8 mouse cellular contexts compared by ENCODE assay signal in the genomic region with DNA sequence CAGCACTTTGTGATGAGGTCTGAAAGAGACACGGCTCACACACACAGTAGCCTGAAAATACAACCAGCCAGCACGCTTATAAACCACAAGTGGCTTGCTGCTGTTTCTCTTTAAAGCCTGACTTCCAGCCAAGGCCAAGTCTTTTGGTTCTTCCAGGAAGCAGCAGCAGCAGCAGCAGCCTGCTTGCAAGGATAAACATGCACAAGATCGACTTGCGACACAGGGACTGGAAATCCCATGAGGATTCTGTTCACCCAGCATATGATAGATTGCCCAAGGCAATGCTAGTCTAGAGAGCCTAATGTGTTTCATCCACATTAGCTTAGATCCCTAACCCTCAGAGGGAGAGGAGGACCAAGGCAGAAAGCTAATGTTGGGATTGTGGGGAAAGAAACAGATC. TPM values are rescaled to one million over a fixed set of nuclear protein-coding genes. Genes with fewer than 3 reads are reported as not detected.
DNase-seq lines count a peak whose midpoint lies in the region; ATAC-seq lines count a peak whose summit lies in the region.

No protein-coding gene starts in this region.

- peak overlapping the region; percentile 31 for H3K9ac ChIP-seq in forebrain, embryonic 13.5 days
- 0 out of 2 replicates have a peak overlapping the region, but pooled peaks have one; percentile 0 for H3K9ac ChIP-seq in hindbrain, embryonic 16.5 days (ENCODE audit: low read depth, low read length)
- peak overlapping the region; percentile 9 for H3K9ac ChIP-seq in lung, embryonic 16.5 days (ENCODE audit: low read length)

- H3K36me3 ChIP-seq in forebrain, embryonic 13.5 days (ENCODE audit: poor library complexity, severe bottlenecking): peaks cover 13% of the 10 kb centered on the region
- 0 out of 2 replicates have a peak, but pooled peaks cover 2% of the 10 kb centered on the region for H3K36me3 ChIP-seq in hindbrain, embryonic 16.5 days (ENCODE audit: control insufficient read depth, insufficient read depth, low read length)
- H3K36me3 ChIP-seq in lung, embryonic 16.5 days (ENCODE audit: control insufficient read depth, insufficient read depth, low read length): peaks cover 5% of the 10 kb centered on the region

- 58% methylated on average over 4 of the region's 4 CpGs for WGBS in forebrain, embryonic 13.5 days
- 31% methylated on average over 4 of the region's 4 CpGs for WGBS in hindbrain, embryonic 16.5 days
- 17% methylated on average over 4 of the region's 4 CpGs for WGBS in lung, embryonic 16.5 days

- H3K9me3 ChIP-seq in forebrain, embryonic 13.5 days (replicated peaks): no peaks in the 10 kb centered on the region
- H3K9me3 ChIP-seq in hindbrain, embryonic 16.5 days (ENCODE audit: control insufficient read depth, low read length): no peaks in the 10 kb centered on the region
- H3K9me3 ChIP-seq in lung, embryonic 16.5 days (ENCODE audit: control insufficient read depth, low read length): no peaks in the 10 kb centered on the region

- ATAC-seq in forebrain, embryonic 13.5 days: no peak
- no peak for ATAC-seq in hindbrain, embryonic 16.5 days
- ATAC-seq in lung, embryonic 16.5 days (ENCODE audit: low read depth): peak; percentile 76

- H3K4me1 ChIP-seq in forebrain, embryonic 13.5 days: peaks cover 18% of the 10 kb centered on the region
- H3K4me1 ChIP-seq in hindbrain, embryonic 16.5 days (ENCODE audit: control insufficient read depth, insufficient read depth, low read depth, low read length): peaks cover 21% of the 10 kb centered on the region
- peaks cover 34% of the 10 kb centered on the region for H3K4me1 ChIP-seq in lung, embryonic 16.5 days (replicated peaks; ENCODE audit: control insufficient read depth, insufficient read depth, low read length)

- H3K27me3 ChIP-seq in forebrain, embryonic 13.5 days: no peaks in the 10 kb centered on the region
- H3K27me3 ChIP-seq in hindbrain, embryonic 16.5 days (replicated peaks; ENCODE audit: control insufficient read depth, insufficient read depth, low read length): no peaks in the 10 kb centered on the region
- no peaks in the 10 kb centered on the region for H3K27me3 ChIP-seq in lung, embryonic 16.5 days (ENCODE audit: control insufficient read depth, insufficient read depth, low read depth, low read length)

- H3K27ac ChIP-seq in forebrain, embryonic 13.5 days: 0 out of 2 replicates have a peak overlapping the region, but pooled peaks have one; percentile 64
- no peak overlapping the region for H3K27ac ChIP-seq in hindbrain, embryonic 16.5 days (ENCODE audit: low read depth, low read length)
- H3K27ac ChIP-seq in lung, embryonic 16.5 days (ENCODE audit: low read length): peak overlapping the region; percentile 69

- H3K4me2 ChIP-seq in forebrain, embryonic 13.5 days: no peak overlapping the region
- H3K4me2 ChIP-seq in hindbrain, embryonic 16.5 days (ENCODE audit: low read length): no peak overlapping the region
- H3K4me2 ChIP-seq in lung, embryonic 16.5 days (ENCODE audit: low read depth, low read length): no peak overlapping the region

- peak; percentile 20 for DNase-seq in embryo, embryonic 11 days
- no peak for DNase-seq in embryo, embryonic 10 days (ENCODE audit: low spot score)
- DNase-seq in MN1 (ENCODE audit: low spot score): no peak
- no peak for DNase-seq in frontal cortex, postnatal 25 days (ENCODE audit: low spot score in 2 of 2)
- DNase-seq in frontal cortex, postnatal 10 days (ENCODE audit: low spot score in 2 of 2): no peak

- H3K4me3 ChIP-seq in forebrain, embryonic 13.5 days: no peak overlapping the region
- H3K4me3 ChIP-seq in hindbrain, embryonic 16.5 days (ENCODE audit: low read length): no peak overlapping the region
- no peak overlapping the region for H3K4me3 ChIP-seq in lung, embryonic 16.5 days (ENCODE audit: low read length)

RNA-seq across cellular contexts. Expression of gene Fermt2, which starts 22.0 kb away (rescaled TPM):
- polyA plus RNA-seq in forebrain, embryonic 13.5 days (2015; fragmentation: Nextera tagmentation; extraction: Ambion mirVana): 60.5 and 62.9 TPM in 2 replicates
- 77.0 and 77.6 TPM in 2 replicates for polyA plus RNA-seq in hindbrain, embryonic 16.5 days (2015; fragmentation: Nextera tagmentation; extraction: Ambion mirVana)
- polyA plus RNA-seq in lung, embryonic 16.5 days (2015; fragmentation: Nextera tagmentation; extraction: Ambion mirVana): 276 and 304 TPM in 2 replicates
